Mouse (Mus musculus): ENCODE data around the gene Ntng1.
"Not testable (repeated sequence)": the region's sequence is repeated elsewhere in the genome, so short reads cannot be mapped to it uniquely, and the experiment has no call there.

Gene Ntng1

DNA sequence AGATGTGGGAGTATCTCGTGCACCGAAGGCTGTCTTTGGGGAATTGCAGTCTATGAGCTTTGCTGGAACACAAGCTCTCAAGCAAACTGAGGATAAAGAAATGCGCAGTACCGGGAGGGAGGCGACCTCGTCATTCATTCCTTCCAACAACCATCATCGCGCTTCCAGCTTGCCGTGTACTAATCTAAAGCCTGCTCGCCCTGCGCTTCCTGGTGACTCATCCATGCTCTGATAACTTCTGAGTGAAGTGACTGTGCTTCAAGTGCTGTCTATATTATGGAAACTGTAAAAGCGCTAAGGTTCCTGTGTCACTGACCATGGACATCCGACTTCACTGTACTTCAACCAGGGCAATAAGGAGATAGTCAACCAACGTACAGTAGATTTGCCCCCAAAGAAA is 371.7 kb downstream of the Ntng1 start:
- no peak for DNase-seq

- no peak for DNase-seq
Measured at GRCm38 (mm10) chr3:109766939-109767338, 376.9 kb downstream of the Ntng1 start.

- peak; percentile 72 for DNase-seq
Measured at GRCm38 (mm10) chr3:109765608-109766007, 378.2 kb downstream of the Ntng1 start.

DNA sequence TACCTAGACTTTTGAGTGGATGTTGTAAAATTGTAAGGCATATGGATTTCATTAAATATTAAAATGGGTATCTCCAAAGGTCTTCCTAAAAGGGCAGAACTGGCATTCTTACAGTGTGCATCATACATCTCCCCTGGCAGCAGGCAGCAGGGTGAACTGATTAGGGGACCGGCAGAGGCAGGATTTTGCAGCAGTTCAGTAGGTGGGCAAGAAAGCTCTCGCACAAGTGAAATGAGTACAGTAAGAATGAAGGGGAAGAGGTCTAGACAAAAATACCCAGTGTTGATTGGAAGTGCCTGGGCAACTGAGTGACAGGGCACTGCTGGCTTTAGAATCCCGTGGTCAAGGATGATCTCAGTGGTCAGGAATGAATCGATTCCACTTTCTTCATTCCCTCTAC is 378.7 kb downstream of the Ntng1 start:
- no peak for DNase-seq

GRCm38 (mm10) chr3:109756426-109756825 is 387.4 kb downstream of the Ntng1 start:
- no peak for DNase-seq

DNA sequence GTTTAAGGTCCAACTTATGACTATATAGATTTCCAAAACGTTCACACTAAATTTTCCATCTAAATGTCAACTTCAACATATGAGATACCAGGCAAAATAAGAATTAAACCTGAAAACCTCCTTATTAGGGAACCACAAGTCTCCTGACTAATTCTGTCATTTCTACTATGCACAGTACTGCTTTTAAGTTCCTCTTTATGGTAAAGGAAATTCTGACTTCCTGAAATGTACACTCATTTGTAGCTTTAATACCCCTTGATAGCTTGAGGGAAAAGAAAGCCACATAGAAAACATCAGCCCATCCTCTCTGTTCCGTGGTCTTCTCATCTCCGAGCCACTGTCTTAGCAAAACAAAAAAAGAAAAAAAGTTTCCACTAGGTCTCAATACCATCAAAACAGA is 396.2 kb downstream of the Ntng1 start:
- DNase-seq = not testable (repeated sequence)

DNA sequence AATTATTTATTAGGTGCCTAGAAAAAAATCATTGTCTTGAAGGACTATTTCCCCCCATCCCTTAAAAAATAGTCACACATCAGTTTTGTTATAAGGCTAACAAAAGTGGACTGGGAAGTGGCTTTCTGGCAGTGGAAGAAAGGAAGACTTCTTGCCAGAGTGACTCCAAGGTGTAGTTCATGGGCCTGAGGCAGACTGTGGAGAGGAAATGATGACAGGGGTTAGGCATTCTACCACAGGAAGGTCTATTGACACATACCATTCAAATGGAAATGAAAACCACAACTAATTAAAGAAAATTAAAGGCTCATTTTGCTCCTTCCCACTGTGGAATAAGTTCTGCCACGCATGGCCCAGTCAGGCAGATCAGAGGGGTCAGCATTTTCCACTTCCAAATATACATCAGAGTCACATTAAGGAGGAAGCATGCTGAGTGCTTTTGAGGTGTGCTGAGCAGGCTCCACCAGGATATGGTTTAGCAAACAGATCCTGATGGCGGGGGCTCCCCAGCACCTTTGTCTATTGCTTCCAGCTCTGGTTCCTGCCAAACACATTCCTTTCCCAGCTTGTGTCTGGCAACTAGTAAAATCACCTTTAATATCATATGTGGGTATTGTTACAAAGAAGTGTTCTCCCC is 403.2 kb downstream of the Ntng1 start:
- DNase-seq = no peak

GRCm38 (mm10) chr3:109732327-109733182 is 411.3 kb downstream of the Ntng1 start:
- peak; percentile 18 for DNase-seq

GRCm38 (mm10) chr3:109731592-109732230 is 412.1 kb downstream of the Ntng1 start:
- DNase-seq = no peak

All from cerebellum, adult 11-12 months (tissue).